ENCODE assay signal across 16 mouse cellular contexts in genomic region chr2:44384541-44384940, GRCm38 (mm10).
DNase-seq lines count a peak whose midpoint lies in the region; ATAC-seq lines count a peak whose summit lies in the region.
"Had no signal": no experiment of that assay in that cellular context is flagged by ENCODE, and none has a peak within 500 bp of the region (broad histone marks: within the 10 kb centered on the region; RNA-seq: fewer than 3 reads in every experiment).

No protein-coding gene starts in this region.

- ATAC-seq in frontal cortex, adult (ENCODE audit: low TSS enrichment), result peak; percentile 71
- ATAC-seq: activated CD4-positive, CD25-positive, alpha-beta regulatory T cell, adult 4 months; forebrain, embryonic 15.5 days had no signal

- intact Hi-C loops in left cerebral cortex, postnatal 25 days (cut with DNase I), result no loop called here

- no peak for DNase-seq in frontal cortex, postnatal 25 days (ENCODE audit: low spot score in 2 of 2)
- DNase-seq in left cerebral cortex, postnatal 25 days (ENCODE audit: low spot score in 2 of 2), result peak; percentile 24 to 59
- DNase-seq in left cerebral cortex, adult 18-20 months (ENCODE audit: low spot score in 2 of 2), result no peak
- DNase-seq in brain, adult 2 months (ENCODE audit: low read depth, low spot score), result peak; percentile 43
- no peak for DNase-seq in layer of hippocampus, postnatal 25 days (ENCODE audit: extremely low spot score in 1 of 2, low spot score in 1 of 2)
- DNase-seq: adrenal gland, adult 8-10 months; adrenal gland, postnatal 25 days; cerebellum, adult 18-20 months; cerebellum, adult 9-10 months; cerebellum, postnatal 14 days; gastrocnemius, adult 2 months; gastrocnemius, postnatal 14 days; heart, adult 11 months had no signal

Comparison
In these comparisons a context has a peak if more than half of its experiments do, and no peak if none do; other contexts are left out.
1. DNase-seq: peak in left cerebral cortex, postnatal 25 days (2 of 2) and brain, adult 2 months (single experiment); none in frontal cortex, postnatal 25 days (0 of 2), left cerebral cortex, adult 18-20 months (0 of 2) and layer of hippocampus, postnatal 25 days (0 of 2).